Mouse (Mus musculus) megakaryocyte, embryonic 14.5 days (primary cell): ENCODE measurements at regions not wholly inside any gene's neighbourhood (a gene's known extent, or its start where the extent isn't known, plus 50 kb on each side); places are given as distances from the start of the nearest gene placed in this dataset.

ENCODE experiments used
- FLI1 ChIP-seq: IDR thresholded peaks from 2 replicates; pipeline ENCODE4 v1.6.1; 2012; ENCODE audit warnings: low read length, inconsistent platforms, mixed read lengths
- GATA1 ChIP-seq: IDR thresholded peaks from 3 replicates; pipeline ENCODE4 v1.6.1; 2012; ENCODE audit warnings: mixed read lengths, low read length, inconsistent platforms, borderline replicate concordance

DNA sequence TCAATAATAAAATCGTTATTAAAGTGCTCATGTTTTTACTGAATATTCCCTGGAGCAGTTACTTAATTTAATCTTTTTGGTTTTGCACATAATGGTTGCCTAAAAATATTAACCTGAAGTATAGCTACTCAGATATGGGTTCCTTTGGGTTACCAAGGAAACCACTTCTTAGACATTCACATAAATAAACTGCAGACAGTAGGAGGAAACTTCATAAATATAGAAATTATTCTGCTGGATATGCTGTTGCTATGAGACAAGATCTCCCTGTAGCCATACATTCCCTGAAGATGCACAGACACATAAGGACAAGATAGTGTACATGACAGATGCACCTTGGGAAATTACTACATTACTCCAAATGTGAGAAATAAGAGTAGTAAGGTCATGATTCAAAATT lies 635.3 kb downstream of the Basp1 start:
- TF ChIP-seq GATA1 = no peak
- TF ChIP-seq FLI1 = no peak
